Mouse (Mus musculus): ENCODE results near the gene Socs2. TPM values are rescaled to one million over a fixed set of nuclear protein-coding genes. Genes with fewer than 3 reads are reported as not detected.

Gene Socs2
- total RNA-seq (2023) = 0.80 TPM

DNA sequence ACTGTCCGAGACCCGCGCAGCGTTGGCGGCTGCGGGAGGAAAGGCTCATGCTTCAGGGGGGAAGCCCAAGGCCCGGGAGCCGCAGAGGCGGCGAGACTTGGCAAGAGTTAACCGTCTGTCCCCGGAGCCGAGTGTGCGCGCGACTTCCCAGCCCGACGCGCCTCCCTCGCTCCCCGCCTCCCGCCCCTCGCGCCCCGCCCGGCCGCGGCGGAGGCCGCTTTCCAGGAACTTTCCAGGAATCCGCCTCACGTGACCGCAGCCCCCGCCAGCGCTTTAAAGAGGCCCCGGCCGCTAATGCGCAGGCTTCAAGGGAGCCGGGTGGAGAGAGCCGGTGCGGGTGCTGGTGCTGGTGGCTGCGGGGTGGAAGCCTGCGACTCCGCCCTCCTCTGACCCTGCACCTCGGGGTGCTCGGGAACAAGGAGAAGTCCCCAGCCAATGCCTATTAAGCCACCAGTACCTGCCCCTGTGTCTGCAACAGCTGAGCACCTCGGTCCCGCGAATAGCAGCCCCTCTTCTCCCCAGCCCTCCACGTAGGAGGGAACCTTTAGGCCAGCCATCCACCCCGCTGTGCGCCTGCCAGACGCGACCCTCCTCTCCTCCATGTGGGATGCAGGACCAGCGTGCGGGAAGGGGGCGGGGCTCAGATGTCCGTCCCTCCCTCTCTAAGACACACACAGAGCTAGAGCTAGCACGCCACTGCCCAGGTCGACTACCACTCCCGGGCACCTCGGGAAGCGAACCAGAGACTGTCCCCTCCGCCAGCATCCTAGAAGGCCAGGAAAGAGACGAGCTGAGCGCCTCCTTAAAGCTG is at the start of gene Socs2:
TSS of gene Socs2 (minus strand) at position 496 of the 811 bp plus-strand sequence.

Other genes with a start within 250 kb of the Socs2 start
- 18.2 TPM for gene Cradd, start 93.0 kb downstream of the Socs2 start, total RNA-seq (2023)
- 46.6 TPM for gene Mrpl42, start 84.8 kb upstream of the Socs2 start, total RNA-seq (2023)
- gene Ube2n, start 98.0 kb upstream of the Socs2 start, total RNA-seq (2023) = 113 TPM
- 16.0 TPM for gene Nudt4, start 147.0 kb upstream of the Socs2 start, total RNA-seq (2023)

Measured in CD8-positive naive resting alpha-beta T cell, adult 57 days (primary cell).